Mouse (Mus musculus) c-Kit-positive CD71-positive TER-119-negative erythroid progenitor cells, embryonic 14.5 days (primary cell): ENCODE results near the gene Hyal3.
"Not testable (repeated sequence)": the region's sequence is repeated elsewhere in the genome, so short reads cannot be mapped to it uniquely, and the experiment has no call there.

ENCODE experiments used
- DNase-seq: peaks from one replicate; pipeline ENCODE4 v3.0.0-alpha.2; 2013; ENCODE audit warnings: low read depth

Gene Hyal3

GRCm38 (mm10) chr9:107550491-107551116 is 30.0 kb upstream of the Hyal3 start:
- DNase-seq: no peak

GRCm38 (mm10) chr9:107551117-107551889 is 29.3 kb upstream of the Hyal3 start, which contains the start of gene Rassf1:
Rassf1 (plus strand) TSS chr9:107551555.
- DNase-seq: no peak

- DNase-seq: no peak
Observed at GRCm38 (mm10) chr9:107551890-107552355, 28.7 kb upstream of the Hyal3 start.

GRCm38 (mm10) chr9:107552690-107553393 is 27.8 kb upstream of the Hyal3 start:
- no peak for DNase-seq

GRCm38 (mm10) chr9:107553541-107554318 is 26.9 kb upstream of the Hyal3 start:
- no peak for DNase-seq

GRCm38 (mm10) chr9:107554319-107554825 is 26.2 kb upstream of the Hyal3 start:
- peak; percentile 95 for DNase-seq

- no peak for DNase-seq
Observed at GRCm38 (mm10) chr9:107555031-107555457, 25.6 kb upstream of the Hyal3 start.

GRCm38 (mm10) chr9:107555701-107556100 is 24.9 kb upstream of the Hyal3 start:
- no peak for DNase-seq

- DNase-seq: no peak
Observed at GRCm38 (mm10) chr9:107556346-107556745, 24.3 kb upstream of the Hyal3 start.

- DNase-seq: peak; percentile 90
Observed at GRCm38 (mm10) chr9:107563029-107563581, 17.5 kb upstream of the Hyal3 start, which contains the start of gene Tusc2. Tusc2 (plus strand) TSS chr9:107563255.

GRCm38 (mm10) chr9:107565556-107565955 is 15.1 kb upstream of the Hyal3 start:
- DNase-seq: not testable (repeated sequence)

GRCm38 (mm10) chr9:107566041-107566709 is 14.4 kb upstream of the Hyal3 start:
- peak; percentile 81 for DNase-seq

GRCm38 (mm10) chr9:107566855-107567254 is 13.8 kb upstream of the Hyal3 start:
- DNase-seq: no peak

- DNase-seq: no peak
Observed at GRCm38 (mm10) chr9:107567702-107568319, 12.8 kb upstream of the Hyal3 start, which contains the start of gene Hyal2. Hyal2 (plus strand) TSS chr9:107567945.

GRCm38 (mm10) chr9:107568331-107569261 is 12.0 kb upstream of the Hyal3 start:
- DNase-seq: peak; percentile 85

GRCm38 (mm10) chr9:107569270-107569669 is 11.3 kb upstream of the Hyal3 start:
- no peak for DNase-seq

GRCm38 (mm10) chr9:107570016-107570415 is 10.6 kb upstream of the Hyal3 start:
- DNase-seq: no peak

GRCm38 (mm10) chr9:107570845-107571244 is 9.8 kb upstream of the Hyal3 start:
- peak; percentile 69 for DNase-seq
